Mouse (Mus musculus) inflammation-experienced regulatory T-cells (primary cell): ENCODE data around the gene Adh1. TPM values are rescaled to one million over a fixed set of nuclear protein-coding genes. Genes with fewer than 3 reads are reported as not detected.

Experiments used
- polyA plus RNA-seq, 2 experiments: library from polyadenylated mRNA; unstranded; fragments of 100-300 nt; shearing (Covaris generic); gene quantifications; one replicate each; pipeline ENCODE4 v1.2.1; 2017

Adh1 gene
- 1 to 10 TPM; 3.9 to 7.1 TPM for polyA plus RNA-seq

GRCm38 (mm10) chr3:138260721-138261669 is at the start of gene Adh1:
TSS of gene Adh1 (plus strand) at chr3:138260991.

DNA sequence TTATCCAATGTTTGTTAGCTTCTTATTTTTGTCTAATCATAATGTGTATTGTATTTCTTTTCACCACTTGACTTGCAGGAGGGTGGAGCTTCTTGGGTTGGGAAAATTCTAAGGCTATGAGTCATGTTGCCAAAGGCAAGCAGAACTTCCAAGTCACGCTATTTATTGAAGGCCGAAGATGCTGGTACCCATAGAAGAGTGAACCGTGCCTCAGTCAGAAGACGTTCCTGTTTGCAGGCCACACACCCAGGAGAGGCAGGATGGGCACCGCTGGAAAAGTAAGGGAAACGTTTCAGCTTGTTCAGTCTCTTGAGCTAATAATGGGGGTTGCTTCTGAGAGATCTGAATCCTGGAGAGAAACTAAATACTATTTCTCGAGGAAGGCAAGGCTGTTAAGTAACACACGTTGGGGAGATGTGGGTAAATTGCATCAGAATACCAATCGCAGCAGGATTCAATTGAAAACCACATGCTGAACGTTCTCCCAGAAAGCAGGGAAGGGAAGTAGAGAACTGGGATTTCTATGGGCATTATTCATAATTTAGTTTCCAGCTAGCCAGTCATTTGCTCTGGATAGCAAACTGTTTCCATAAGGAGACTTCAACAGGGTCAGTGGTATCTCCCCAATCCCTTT is 43.0 kb upstream of the Adh1 start, which contains the start of gene Adh7:
Gene Adh7 (plus strand): TSS at position 130 of the 634 bp plus-strand sequence.

GRCm38 (mm10) chr3:138312965-138313364 is 52.2 kb downstream of the Adh1 start, which contains the start of gene Adh6a:
TSS of gene Adh6a (plus strand) at chr3:138313286.

Other genes starting within 250 kb of the Adh1 start
- under 1 TPM in 1 of 2 experiments, not detected in 1; 0.04 TPM for gene 1110002E22Rik, start 195.9 kb upstream of the Adh1 start, polyA plus RNA-seq
- under 1 TPM in 1 of 2 experiments, not detected in 1; 0.12 TPM for gene Gm5105, start 193.6 kb upstream of the Adh1 start, polyA plus RNA-seq
- gene Trmt10a, start 117.5 kb upstream of the Adh1 start, polyA plus RNA-seq = 1 to 10 TPM; 6.0 to 8.1 TPM
- gene Mttp, start 116.0 kb upstream of the Adh1 start, polyA plus RNA-seq = 1 to 10 TPM; 5.2 to 5.4 TPM
- 1 to 10 TPM in 1 of 2 experiments, not detected in 1; 1.2 TPM for gene 4930579F01Rik, start 67.2 kb upstream of the Adh1 start, polyA plus RNA-seq
- under 1 TPM in 1 of 2 experiments, not detected in 1; 0.84 TPM for gene Adh7, start 43.2 kb upstream of the Adh1 start, polyA plus RNA-seq
- under 1 TPM in 1 of 2 experiments, not detected in 1; 0.50 TPM for gene Adh6a, start 52.3 kb downstream of the Adh1 start, polyA plus RNA-seq
- gene Adh6b, start 80.8 kb downstream of the Adh1 start, polyA plus RNA-seq = under 1 TPM in 1 of 2 experiments, not detected in 1; 0.11 TPM
- not detected for gene Adh4, start 154.5 kb downstream of the Adh1 start, polyA plus RNA-seq
- gene Adh5, start 182.1 kb downstream of the Adh1 start, polyA plus RNA-seq = 100 to 1,000 TPM; 126 to 168 TPM
- 10 to 100 TPM; 39.0 to 39.1 TPM for gene Metap1, start 228.5 kb downstream of the Adh1 start, polyA plus RNA-seq